Mouse (Mus musculus): ENCODE results near the gene Olfr57.
"Not testable (repeated sequence)": the region's sequence is repeated elsewhere in the genome, so short reads cannot be mapped to it uniquely, and the experiment has no call there.

Olfr57 gene

GRCm38 (mm10) chr10:79028441-79028840 is at the start of gene Olfr57:
Gene Olfr57, plus strand, starts transcription at chr10:79028741.
- DNase-seq (ENCODE audit: low read depth, low spot score), result no peak

GRCm38 (mm10) chr10:78980750-78981149 is 47.8 kb upstream of the Olfr57 start, which contains the start of gene Olfr1352:
Gene Olfr1352, plus strand, starts transcription at chr10:78981050.
- no peak for DNase-seq (ENCODE audit: low read depth, low spot score)

GRCm38 (mm10) chr10:79012172-79012571 is 16.4 kb upstream of the Olfr57 start, which contains the start of gene Olfr1351:
Gene Olfr1351, plus strand, starts transcription at chr10:79012472.
- no peak for DNase-seq (ENCODE audit: low read depth, low spot score)

- DNase-seq (ENCODE audit: low read depth, low spot score), result not testable (repeated sequence)
Measured at GRCm38 (mm10) chr10:79042457-79042856, 13.9 kb downstream of the Olfr57 start.

- not testable (repeated sequence) for DNase-seq (ENCODE audit: low read depth, low spot score)
Measured at GRCm38 (mm10) chr10:79057370-79057769, 28.8 kb downstream of the Olfr57 start.
